Mouse (Mus musculus): ENCODE measurements at regions not wholly inside any gene's neighbourhood (a gene's known extent, or its start where the extent isn't known, plus 50 kb on each side); places are given as distances from the start of the nearest gene placed in this dataset.

GRCm38 (mm10) chr3:50530654-50531053 is 87.2 kb upstream of the Slc7a11 start:
- TF ChIP-seq MEF2A (IDR thresholded peaks at IDR 0.05; ENCODE audit: extremely low read depth, insufficient replicate concordance, low read depth, low read length, poor library complexity, severe bottlenecking) (no peak), ZNF384 (IDR thresholded peaks at IDR 0.05; ENCODE audit: low read depth, low read length) (no peak), POLR2A (IDR thresholded peaks at IDR 0.05; ENCODE audit: control insufficient read depth in 1 of 2, insufficient read depth in 1 of 2, low read depth in 1 of 2, low read length in 2 of 2, poor library complexity in 1 of 2) (no peak), BHLHE40 (IDR thresholded peaks at IDR 0.05; ENCODE audit: borderline replicate concordance, low read depth, low read length) (no peak), POLR2AphosphoS5 (IDR thresholded peaks at IDR 0.05; ENCODE audit: borderline replicate concordance, low read depth, low read length) (no peak), MYB (IDR thresholded peaks at IDR 0.05; ENCODE audit: low read depth, low read length) (no peak), MXI1 (IDR thresholded peaks at IDR 0.05; ENCODE audit: low read depth, low read length) (no peak), CHD1 (IDR thresholded peaks at IDR 0.05; ENCODE audit: low read depth, low read length) (no peak), ELF1 (IDR thresholded peaks at IDR 0.05; ENCODE audit: low read depth, low read length) (no peak), ZMIZ1 (IDR thresholded peaks at IDR 0.05; ENCODE audit: low read depth, low read length) (no peak), GATA1 (IDR thresholded peaks at IDR 0.05; ENCODE audit: low read depth, low read length) (no peak), MAFK (IDR thresholded peaks at IDR 0.05; ENCODE audit: borderline replicate concordance, low read depth, low read length) (no peak), E2F4 (IDR thresholded peaks at IDR 0.05; ENCODE audit: borderline replicate concordance, low read depth, low read length) (no peak), SIN3A (IDR thresholded peaks at IDR 0.05; ENCODE audit: low read length) (no peak), MAZ (IDR thresholded peaks at IDR 0.05; ENCODE audit: low read depth, low read length) (no peak), CTCF (IDR thresholded peaks at IDR 0.05 in 2 of 3, conservative IDR thresholded peaks at IDR 0.05 in 1 of 3; ENCODE audit: control insufficient read depth in 1 of 3, insufficient read depth in 1 of 3, low read depth in 2 of 3, low read length in 3 of 3, poor library complexity in 1 of 3, severe bottlenecking in 1 of 3) (no peak)
- H3K9me3 ChIP-seq (replicated peaks; ENCODE audit: insufficient read depth, low read length) = no peaks in the 10 kb centered on the region
- no peaks in the 10 kb centered on the region for H3K36me3 ChIP-seq (ENCODE audit: control insufficient read depth in 1 of 2, insufficient read depth in 2 of 2, low read length in 2 of 2)
- H3K9ac ChIP-seq (ENCODE audit: control insufficient read depth, low read depth, low read length, poor library complexity, severe bottlenecking) = no peak overlapping the region
- H3K27me3 ChIP-seq (ENCODE audit: control insufficient read depth in 1 of 2, insufficient read depth in 2 of 2, low read length in 2 of 2) = no peaks in the 10 kb centered on the region
- H3K4me3 ChIP-seq (ENCODE audit: control insufficient read depth in 1 of 2, insufficient read depth in 1 of 2, low read depth in 2 of 2, low read length in 2 of 2) = no peak overlapping the region
- H3K27ac ChIP-seq (ENCODE audit: control insufficient read depth, low read depth, low read length) = no peak overlapping the region
- no peaks in the 10 kb centered on the region for H3K79me2 ChIP-seq (ENCODE audit: control insufficient read depth, insufficient read depth, low read length, poor library complexity)
- DNase-seq (ENCODE audit: low read depth, low spot score) = no peak
- H3K4me1 ChIP-seq (ENCODE audit: control insufficient read depth in 1 of 2, insufficient read depth in 2 of 2, low read length in 2 of 2) = no peaks in the 10 kb centered on the region

GRCm38 (mm10) chr3:50524006-50524405 is 80.6 kb upstream of the Slc7a11 start:
- H3K27ac ChIP-seq (ENCODE audit: control insufficient read depth, low read depth, low read length) = no peak overlapping the region
- TF ChIP-seq NELFE (IDR thresholded peaks at IDR 0.05; ENCODE audit: low read depth, low read length) (no peak), POLR2AphosphoS2 (IDR thresholded peaks at IDR 0.05; ENCODE audit: low read length) (no peak), CHD1 (IDR thresholded peaks at IDR 0.05; ENCODE audit: low read depth, low read length) (no peak), SIN3A (IDR thresholded peaks at IDR 0.05; ENCODE audit: low read length) (no peak), MAX (IDR thresholded peaks at IDR 0.05; ENCODE audit: low read length) (no peak), EP300 (IDR thresholded peaks at IDR 0.05; ENCODE audit: low read depth in 1 of 2, low read length in 2 of 2) (no peak), UBTF (IDR thresholded peaks at IDR 0.05; ENCODE audit: borderline replicate concordance, insufficient read depth, low read depth, low read length) (no peak), MEF2A (IDR thresholded peaks at IDR 0.05; ENCODE audit: extremely low read depth, insufficient replicate concordance, low read depth, low read length, poor library complexity, severe bottlenecking) (no peak), MYC (IDR thresholded peaks at IDR 0.05; ENCODE audit: low read depth, low read length) (no peak), NRF1 (IDR thresholded peaks at IDR 0.05; ENCODE audit: insufficient read depth, low read depth, low read length, poor library complexity, severe bottlenecking) (no peak), RCOR1 (IDR thresholded peaks at IDR 0.05; ENCODE audit: low read depth, low read length) (no peak), CHD2 (IDR thresholded peaks at IDR 0.05; ENCODE audit: low read length) (no peak), HCFC1 (IDR thresholded peaks at IDR 0.05; ENCODE audit: low read depth, low read length) (no peak), TBP (IDR thresholded peaks at IDR 0.05; ENCODE audit: low read depth, low read length) (no peak), MAFK (IDR thresholded peaks at IDR 0.05; ENCODE audit: borderline replicate concordance, low read depth, low read length) (no peak), ZMIZ1 (IDR thresholded peaks at IDR 0.05; ENCODE audit: low read depth, low read length) (no peak), POLR2A (IDR thresholded peaks at IDR 0.05; ENCODE audit: control insufficient read depth in 1 of 2, insufficient read depth in 1 of 2, low read depth in 1 of 2, low read length in 2 of 2, poor library complexity in 1 of 2) (no peak)
- H3K27me3 ChIP-seq (ENCODE audit: control insufficient read depth in 1 of 2, insufficient read depth in 2 of 2, low read length in 2 of 2) = no peaks in the 10 kb centered on the region
- H3K4me3 ChIP-seq (ENCODE audit: control insufficient read depth in 1 of 2, insufficient read depth in 1 of 2, low read depth in 2 of 2, low read length in 2 of 2) = no peak overlapping the region
- no peaks in the 10 kb centered on the region for H3K36me3 ChIP-seq (ENCODE audit: control insufficient read depth in 1 of 2, insufficient read depth in 2 of 2, low read length in 2 of 2)
- DNase-seq (ENCODE audit: low read depth, low spot score) = no peak
- H3K79me2 ChIP-seq (ENCODE audit: control insufficient read depth, insufficient read depth, low read length, poor library complexity) = no peaks in the 10 kb centered on the region
- H3K9ac ChIP-seq (ENCODE audit: control insufficient read depth, low read depth, low read length, poor library complexity, severe bottlenecking) = no peak overlapping the region
- H3K9me3 ChIP-seq (replicated peaks; ENCODE audit: insufficient read depth, low read length) = no peaks in the 10 kb centered on the region
- H3K4me1 ChIP-seq (ENCODE audit: control insufficient read depth in 1 of 2, insufficient read depth in 2 of 2, low read length in 2 of 2) = no peaks in the 10 kb centered on the region

Data from MEL (cell line).